Mouse (Mus musculus): ENCODE data around the gene Trip4.
A peak's percentile ranks its signal among the peaks of the same experiment; 100 is the strongest.

The Trip4 gene

GRCm38 (mm10) chr9:65834628-65835354, 73.8 kb downstream of the Trip4 start:
- DNase-seq (ENCODE audit: extremely low spot score), result no peak

- peak; percentile 24 for DNase-seq (ENCODE audit: extremely low spot score)
Observed at GRCm38 (mm10) chr9:65833640-65834039, 75.0 kb downstream of the Trip4 start.

GRCm38 (mm10) chr9:65833230-65833629, 75.4 kb downstream of the Trip4 start:
- peak; percentile 32 for DNase-seq (ENCODE audit: extremely low spot score)

GRCm38 (mm10) chr9:65832041-65832440, 76.6 kb downstream of the Trip4 start:
- DNase-seq (ENCODE audit: extremely low spot score), result no peak

- DNase-seq (ENCODE audit: extremely low spot score), result no peak
Observed at GRCm38 (mm10) chr9:65831164-65831563, 77.4 kb downstream of the Trip4 start.

GRCm38 (mm10) chr9:65830255-65830654, 78.3 kb downstream of the Trip4 start:
- no peak for DNase-seq (ENCODE audit: extremely low spot score)

GRCm38 (mm10) chr9:65829410-65829809, 79.2 kb downstream of the Trip4 start:
- peak; percentile 43 for DNase-seq (ENCODE audit: extremely low spot score)

GRCm38 (mm10) chr9:65828511-65828910, 80.1 kb downstream of the Trip4 start:
- no peak for DNase-seq (ENCODE audit: extremely low spot score)

GRCm38 (mm10) chr9:65828016-65828403, 80.6 kb downstream of the Trip4 start:
- DNase-seq (ENCODE audit: extremely low spot score), result no peak

- DNase-seq (ENCODE audit: extremely low spot score), result peak; percentile 98
Observed at GRCm38 (mm10) chr9:65827344-65828015, 81.1 kb downstream of the Trip4 start, which contains the start of gene Zfp609. TSS of gene Zfp609 (minus strand) at chr9:65827564.

GRCm38 (mm10) chr9:65826588-65827343, 81.8 kb downstream of the Trip4 start:
- peak; percentile 71 for DNase-seq (ENCODE audit: extremely low spot score)

- DNase-seq (ENCODE audit: extremely low spot score), result peak; percentile 65
Observed at GRCm38 (mm10) chr9:65826226-65826587, 82.4 kb downstream of the Trip4 start.

GRCm38 (mm10) chr9:65823716-65824462, 84.7 kb downstream of the Trip4 start:
- DNase-seq (ENCODE audit: extremely low spot score), result no peak

GRCm38 (mm10) chr9:65822011-65822410, 86.6 kb downstream of the Trip4 start:
- DNase-seq (ENCODE audit: extremely low spot score), result no peak

GRCm38 (mm10) chr9:65820301-65820700, 88.3 kb downstream of the Trip4 start:
- DNase-seq (ENCODE audit: extremely low spot score), result no peak

GRCm38 (mm10) chr9:65818402-65818801, 90.2 kb downstream of the Trip4 start:
- DNase-seq (ENCODE audit: extremely low spot score), result no peak

- DNase-seq (ENCODE audit: extremely low spot score), result no peak
Observed at GRCm38 (mm10) chr9:65812841-65813240, 95.8 kb downstream of the Trip4 start.

- no peak for DNase-seq (ENCODE audit: extremely low spot score)
Observed at GRCm38 (mm10) chr9:65811784-65812183, 96.8 kb downstream of the Trip4 start.

- no peak for DNase-seq (ENCODE audit: extremely low spot score)
Observed at GRCm38 (mm10) chr9:65807818-65808217, 100.8 kb downstream of the Trip4 start.

GRCm38 (mm10) chr9:65807251-65807650, 101.3 kb downstream of the Trip4 start:
- DNase-seq (ENCODE audit: extremely low spot score), result no peak

GRCm38 (mm10) chr9:65799770-65800169, 108.8 kb downstream of the Trip4 start:
- DNase-seq (ENCODE audit: extremely low spot score), result no peak

GRCm38 (mm10) chr9:65795651-65796050, 112.9 kb downstream of the Trip4 start:
- no peak for DNase-seq (ENCODE audit: extremely low spot score)

Measured in embryo, embryonic 9.5 days (tissue).